Mouse (Mus musculus): Measurements from ENCODE around the gene Hspa4.

- TF ChIP-seq CTCF (IDR thresholded peaks at IDR 0.05; ENCODE audit: low read depth, low read length) (no peak), TAL1 (conservative IDR thresholded peaks at IDR 0.05; ENCODE audit: low read depth, low read length) (no peak), GATA1 (IDR thresholded peaks at IDR 0.05; ENCODE audit: borderline replicate concordance, low read length) (no peak), POLR2AphosphoS5 (IDR thresholded peaks at IDR 0.05; ENCODE audit: insufficient replicate concordance, low read depth, low read length) (no peak)
These were observed 30.9 kb upstream of the Hspa4 start for GRCm38 (mm10) chr11:53331121-53331520.

Measured in G1E (cell line).